17 mouse cellular contexts compared by ENCODE assay signal in the genomic region with DNA sequence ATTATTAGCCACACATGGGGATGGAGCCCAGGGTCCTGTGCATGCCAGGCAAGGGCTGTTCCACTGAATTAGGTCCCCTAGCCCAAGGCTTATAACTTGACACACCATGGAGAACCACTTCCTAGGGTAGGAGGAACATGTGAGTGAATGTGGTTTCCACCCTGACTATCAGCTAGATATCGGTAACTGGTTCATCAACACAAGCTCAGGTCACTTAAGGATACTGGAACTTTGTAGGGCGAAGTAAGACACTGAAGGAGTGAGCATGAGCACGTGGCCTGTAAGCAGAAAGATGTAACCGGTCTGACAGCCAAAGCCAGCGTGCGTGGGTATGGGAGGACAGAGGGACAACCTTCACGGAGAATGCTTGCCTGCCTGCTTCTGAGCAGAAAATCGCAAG. TPM values are rescaled to one million over a fixed set of nuclear protein-coding genes. Genes with fewer than 3 reads are reported as not detected.
DNase-seq lines count a peak whose midpoint lies in the region; ATAC-seq and TF ChIP-seq lines count a peak whose summit lies in the region.
"Had no signal": no experiment of that assay in that cellular context is flagged by ENCODE, and none has a peak within 500 bp of the region (broad histone marks: within the 10 kb centered on the region; RNA-seq: fewer than 3 reads in every experiment).

No protein-coding gene starts in this region.

- no peak overlapping the region for H3K4me3 ChIP-seq in limb, embryonic 12.5 days (replicated peaks)
- H3K4me3 ChIP-seq in limb, embryonic 10.5 days: no peak overlapping the region
- H3K4me3 ChIP-seq in MEL (ENCODE audit: control insufficient read depth in 1 of 2, insufficient read depth in 1 of 2, low read depth in 2 of 2, low read length in 2 of 2): peak overlapping the region; percentile 28 to 47; a peak in 3 of 4 replicates
- no peak overlapping the region for H3K4me3 ChIP-seq in embryonic facial prominence, embryonic 10.5 days
- H3K4me3 ChIP-seq: forebrain, embryonic 12.5 days; kidney, embryonic 15.5 days; layer of hippocampus, adult 2 months; limb, embryonic 15.5 days; neural tube, embryonic 12.5 days had no signal

- H3K9ac ChIP-seq in limb, embryonic 12.5 days (replicated peaks): no peak overlapping the region; the same call in 1 of the 2 replicates
- H3K9ac ChIP-seq in MEL (ENCODE audit: control insufficient read depth, low read depth, low read length, poor library complexity, severe bottlenecking): peak overlapping the region; percentile 72
- H3K9ac ChIP-seq: forebrain, embryonic 12.5 days; kidney, embryonic 15.5 days; limb, embryonic 15.5 days; neural tube, embryonic 12.5 days had no signal

- no peaks in the 10 kb centered on the region for H3K27me3 ChIP-seq in limb, embryonic 12.5 days
- no peaks in the 10 kb centered on the region for H3K27me3 ChIP-seq in limb, embryonic 10.5 days (ENCODE audit: low read depth, poor library complexity, severe bottlenecking)
- H3K27me3 ChIP-seq in MEL (ENCODE audit: control insufficient read depth in 1 of 2, insufficient read depth in 2 of 2, low read length in 2 of 2): no peaks in the 10 kb centered on the region
- H3K27me3 ChIP-seq in embryonic facial prominence, embryonic 10.5 days (replicated peaks; ENCODE audit: low read depth, poor library complexity, severe bottlenecking): no peaks in the 10 kb centered on the region
- H3K27me3 ChIP-seq: forebrain, embryonic 12.5 days; kidney, embryonic 15.5 days; limb, embryonic 15.5 days; neural tube, embryonic 12.5 days had no signal

- TF ChIP-seq EP300 in MEL (IDR thresholded peaks at IDR 0.05; ENCODE audit: low read depth in 1 of 2, low read length in 2 of 2): peak; percentile 81 to 95

- no peaks in the 10 kb centered on the region for H3K9me3 ChIP-seq in limb, embryonic 12.5 days
- no peaks in the 10 kb centered on the region for H3K9me3 ChIP-seq in limb, embryonic 10.5 days (replicated peaks)
- H3K9me3 ChIP-seq in MEL (replicated peaks; ENCODE audit: insufficient read depth, low read length): no peaks in the 10 kb centered on the region
- no peaks in the 10 kb centered on the region for H3K9me3 ChIP-seq in embryonic facial prominence, embryonic 10.5 days
- H3K9me3 ChIP-seq: forebrain, embryonic 12.5 days; kidney, embryonic 15.5 days; limb, embryonic 15.5 days; neural tube, embryonic 12.5 days had no signal

- TF ChIP-seq CTCF in MEL (IDR thresholded peaks at IDR 0.05 in 2 of 3, conservative IDR thresholded peaks at IDR 0.05 in 1 of 3; ENCODE audit: control insufficient read depth in 1 of 3, insufficient read depth in 1 of 3, low read depth in 2 of 3, low read length in 3 of 3, poor library complexity in 1 of 3, severe bottlenecking in 1 of 3): no peak

- peaks cover 2% of the 10 kb centered on the region; the same call in 1 of the 2 replicates for H3K36me3 ChIP-seq in limb, embryonic 12.5 days
- peaks cover 7% of the 10 kb centered on the region for H3K36me3 ChIP-seq in limb, embryonic 10.5 days
- H3K36me3 ChIP-seq in MEL (ENCODE audit: control insufficient read depth in 1 of 2, insufficient read depth in 2 of 2, low read length in 2 of 2): peaks cover 0 to 49% of the 10 kb centered on the region in 2 experiments; a peak in 2 of 4 replicates
- peaks cover 4% of the 10 kb centered on the region for H3K36me3 ChIP-seq in embryonic facial prominence, embryonic 10.5 days (replicated peaks)
- H3K36me3 ChIP-seq: forebrain, embryonic 12.5 days; kidney, embryonic 15.5 days; limb, embryonic 15.5 days; neural tube, embryonic 12.5 days had no signal

- peaks cover 39% of the 10 kb centered on the region for H3K4me1 ChIP-seq in limb, embryonic 12.5 days (replicated peaks)
- H3K4me1 ChIP-seq in limb, embryonic 10.5 days: peaks cover 22% of the 10 kb centered on the region
- peaks cover 41 to 50% of the 10 kb centered on the region in 2 experiments for H3K4me1 ChIP-seq in MEL (ENCODE audit: control insufficient read depth in 1 of 2, insufficient read depth in 2 of 2, low read length in 2 of 2)
- H3K4me1 ChIP-seq in embryonic facial prominence, embryonic 10.5 days: peaks cover 57% of the 10 kb centered on the region

- no peak for ATAC-seq in limb, embryonic 12.5 days (ENCODE audit: insufficient number of reproducible peaks, insufficient read depth, low FRiP score, low TSS enrichment, low read depth)
- peak; percentile 55 for ATAC-seq in megakaryocyte progenitor cell, adult 5-6 weeks (replicated peaks; ENCODE audit: poor library complexity)

- TF ChIP-seq POLR2A in MEL (IDR thresholded peaks at IDR 0.05; ENCODE audit: control insufficient read depth in 1 of 2, insufficient read depth in 1 of 2, low read depth in 1 of 2, low read length in 2 of 2, poor library complexity in 1 of 2): peak in 1 of 2 experiments; percentile 37; a peak in 2 of 4 replicates

- peaks cover 15% of the 10 kb centered on the region; the same call in 1 of the 2 replicates for H3K79me2 ChIP-seq in MEL (ENCODE audit: control insufficient read depth, insufficient read depth, low read length, poor library complexity)

- whole genome bisulfite sequencing in limb, embryonic 12.5 days: 74% methylated on average over 8 of the region's 8 CpGs
- 81% methylated on average over 8 of the region's 8 CpGs for WGBS in limb, embryonic 10.5 days
- WGBS in embryonic facial prominence, embryonic 10.5 days: 69% methylated on average over 8 of the region's 8 CpGs

- TF ChIP-seq RAD21 in MEL (IDR thresholded peaks at IDR 0.05; ENCODE audit: low read depth, low read length): no peak

- peak overlapping the region; percentile 59; the same call in 1 of the 2 replicates for H3K27ac ChIP-seq in limb, embryonic 12.5 days
- H3K27ac ChIP-seq in limb, embryonic 10.5 days: no peak overlapping the region
- H3K27ac ChIP-seq in MEL (ENCODE audit: control insufficient read depth, low read depth, low read length): peak overlapping the region; percentile 97
- 0 out of 2 replicates have a peak overlapping the region, but pooled peaks have one; percentile 31 for H3K27ac ChIP-seq in embryonic facial prominence, embryonic 10.5 days (replicated peaks)
- H3K27ac ChIP-seq: forebrain, embryonic 12.5 days; kidney, embryonic 15.5 days; neural tube, embryonic 12.5 days had no signal

- no peak for DNase-seq in limb, embryonic 10.5 days (ENCODE audit: low spot score)
- DNase-seq in MEL (ENCODE audit: low read depth, low spot score): peak; percentile 84
- DNase-seq in embryonic facial prominence, embryonic 10.5 days (ENCODE audit: low spot score): no peak
- DNase-seq in yolk sac, embryonic 10.5 days (ENCODE audit: low spot score): no peak
- DNase-seq in adrenal gland, adult 2 months: no peak
- no peak for DNase-seq in layer of hippocampus, postnatal 14 days (ENCODE audit: low spot score in 2 of 2)
- DNase-seq: adrenal gland, postnatal 36 days; cerebellum, postnatal 36 days; lung, adult 2 months; thymus, postnatal 14 days had no signal

- no peak overlapping the region for H3K4me2 ChIP-seq in limb, embryonic 12.5 days
- H3K4me2 ChIP-seq: forebrain, embryonic 12.5 days; kidney, embryonic 15.5 days; limb, embryonic 15.5 days; neural tube, embryonic 12.5 days had no signal

TF ChIP-seq in MEL, 35 proteins besides CTCF, POLR2A, EP300 and RAD21 (continues in another document):
- peak; percentile 75 for TF ChIP-seq TCF12 (IDR thresholded peaks at IDR 0.05; ENCODE audit: low read depth, low read length)
- peak; percentile 90 for TF ChIP-seq USF1 (IDR thresholded peaks at IDR 0.05; ENCODE audit: low read depth, low read length)
- TF ChIP-seq MYB (IDR thresholded peaks at IDR 0.05; ENCODE audit: low read depth, low read length): peak; percentile 57; the same call in 1 of the 2 replicates
- TF ChIP-seq NELFE (IDR thresholded peaks at IDR 0.05; ENCODE audit: low read depth, low read length): peak; percentile 20; the same call in 1 of the 2 replicates
- TF ChIP-seq MAFK (IDR thresholded peaks at IDR 0.05; ENCODE audit: borderline replicate concordance, low read depth, low read length): no peak
- TF ChIP-seq JUND (IDR thresholded peaks at IDR 0.05; ENCODE audit: low read depth, low read length): 0 out of 2 replicates have a peak, but pooled peaks have one; percentile 21
- no peak for TF ChIP-seq CHD2 (IDR thresholded peaks at IDR 0.05; ENCODE audit: low read length)
- 0 out of 2 replicates have a peak, but pooled peaks have one; percentile 41 for TF ChIP-seq TBP (IDR thresholded peaks at IDR 0.05; ENCODE audit: low read depth, low read length)
- 0 out of 2 replicates have a peak, but pooled peaks have one; percentile 38 for TF ChIP-seq GABPA (IDR thresholded peaks at IDR 0.05; ENCODE audit: low read depth, low read length)
- 0 out of 2 replicates have a peak, but pooled peaks have one; percentile 37 for TF ChIP-seq KAT2A (conservative IDR thresholded peaks at IDR 0.05; ENCODE audit: low read depth, low read length)
- TF ChIP-seq NRF1 (IDR thresholded peaks at IDR 0.05; ENCODE audit: insufficient read depth, low read depth, low read length, poor library complexity, severe bottlenecking): peak; percentile 29; the same call in 1 of the 2 replicates
- peak; percentile 96 for TF ChIP-seq SIN3A (IDR thresholded peaks at IDR 0.05; ENCODE audit: low read length)
- no peak for TF ChIP-seq UBTF (IDR thresholded peaks at IDR 0.05; ENCODE audit: borderline replicate concordance, insufficient read depth, low read depth, low read length)
- TF ChIP-seq ZKSCAN1 (IDR thresholded peaks at IDR 0.05; ENCODE audit: low read depth, low read length): no peak
- TF ChIP-seq POLR2AphosphoS2 (IDR thresholded peaks at IDR 0.05; ENCODE audit: low read length): no peak
- TF ChIP-seq POLR2AphosphoS5 (IDR thresholded peaks at IDR 0.05; ENCODE audit: borderline replicate concordance, low read depth, low read length): no peak
- TF ChIP-seq GATA1 (IDR thresholded peaks at IDR 0.05; ENCODE audit: low read depth, low read length): peak; percentile 80
- no peak for TF ChIP-seq E2F4 (IDR thresholded peaks at IDR 0.05; ENCODE audit: borderline replicate concordance, low read depth, low read length)
- TF ChIP-seq MXI1 (IDR thresholded peaks at IDR 0.05; ENCODE audit: low read depth, low read length): peak; percentile 98

RNA-seq across cellular contexts. Expression of a gene that starts 42.6 kb away (rescaled TPM):
- 45.2 and 47.2 TPM in 2 replicates for polyA plus RNA-seq in limb, embryonic 12.5 days (2016; fragmentation: Nextera tagmentation; extraction: Ambion mirVana)
- 21.8 and 27.9 TPM in 2 replicates for polyA plus RNA-seq in limb, embryonic 10.5 days (2016; fragmentation: Nextera tagmentation; extraction: Ambion mirVana)
- total RNA-seq in MEL (2012; rRNA removed): 11.9 and 13.8 TPM in 2 replicates
- polyA plus RNA-seq in MEL (2012; ENCODE audit: insufficient read depth in 1 of 2, insufficient read length in 2 of 2, low read depth in 1 of 2, low replicate concordance in 2 of 2, missing spikeins in 1 of 2): 10 to 100 TPM in 1 of 2 experiments, not detected in 1; 11.8 TPM
- 22.6 and 25.2 TPM in 2 replicates for polyA plus RNA-seq in embryonic facial prominence, embryonic 10.5 days (2016; fragmentation: Nextera tagmentation; extraction: Ambion mirVana)
- total RNA-seq in megakaryocyte progenitor cell, adult 5-6 weeks (2015): 46.1 and 50.3 TPM in 2 replicates
- total RNA-seq in megakaryocyte progenitor cell, adult 5-6 weeks (2017): 22.4 and 25.0 TPM in 2 replicates
- total RNA-seq in adrenal gland, adult 2 months (2021): 10 to 100 TPM; 41.2 to 95.1 TPM
- polyA plus RNA-seq in adrenal gland, adult 2 months (2012; rRNA removed): 14.8 and 21.3 TPM in 2 replicates
- total RNA-seq in layer of hippocampus, postnatal 14 days (2021): 10 to 100 TPM; 39.0 to 41.0 TPM

Comparison
In these comparisons a context has a peak if more than half of its experiments do, and no peak if none do; other contexts are left out.
1. H3K4me3 ChIP-seq: peak in MEL (2 of 2); none in limb, embryonic 12.5 days (single experiment), limb, embryonic 10.5 days (single experiment) and embryonic facial prominence, embryonic 10.5 days (single experiment).